Mouse (Mus musculus) kidney, adult 8-10 months (tissue): Measurements from ENCODE around the gene Sprr1b.

ENCODE experiments used
- DNase-seq, 2 experiments: peaks; one replicate each; pipeline ENCODE4 v3.0.0; 2022

The Sprr1b gene

DNA sequence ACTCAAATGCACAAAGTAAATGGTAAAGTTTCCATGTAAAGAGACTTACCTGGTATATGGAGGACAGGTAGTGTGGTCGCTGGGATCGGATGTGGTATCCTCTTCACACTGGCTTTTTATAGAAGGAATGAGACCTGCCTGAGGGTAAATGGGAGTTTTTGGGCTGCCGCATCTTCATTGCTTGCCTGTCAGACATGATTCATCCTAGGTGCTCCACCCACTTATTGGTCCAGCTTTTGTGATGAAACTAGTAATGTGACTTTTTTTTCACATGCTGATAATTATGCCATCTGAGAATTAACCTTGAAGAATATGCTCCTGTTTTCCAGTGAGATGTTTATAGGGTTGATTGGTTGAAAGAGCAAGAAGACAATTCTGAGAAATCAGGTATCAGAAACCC, at the start of gene Sprr1b:
Sprr1b (minus strand) TSS at position 101 of the 400 bp plus-strand sequence.
- no peak for DNase-seq

DNA sequence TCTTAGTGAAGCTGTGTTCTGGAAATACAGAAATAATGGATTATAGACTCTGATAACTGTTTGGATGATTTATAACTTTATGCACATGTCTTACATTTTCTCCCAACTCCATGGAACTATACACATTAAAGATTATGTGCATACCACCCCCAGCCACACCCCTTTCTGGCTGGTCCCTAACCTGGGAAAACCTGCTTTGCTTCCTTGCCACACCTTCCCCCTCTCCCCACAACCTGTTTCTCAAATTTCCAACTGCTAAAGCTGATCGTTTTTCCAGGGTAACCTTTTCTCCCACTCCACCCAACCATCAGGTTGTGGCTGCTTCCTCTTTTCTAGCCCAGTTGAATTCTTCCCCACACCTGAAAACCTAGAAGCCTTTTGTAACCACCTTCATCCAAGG, 47.7 kb upstream of the Sprr1b start:
- no peak for DNase-seq

DNA sequence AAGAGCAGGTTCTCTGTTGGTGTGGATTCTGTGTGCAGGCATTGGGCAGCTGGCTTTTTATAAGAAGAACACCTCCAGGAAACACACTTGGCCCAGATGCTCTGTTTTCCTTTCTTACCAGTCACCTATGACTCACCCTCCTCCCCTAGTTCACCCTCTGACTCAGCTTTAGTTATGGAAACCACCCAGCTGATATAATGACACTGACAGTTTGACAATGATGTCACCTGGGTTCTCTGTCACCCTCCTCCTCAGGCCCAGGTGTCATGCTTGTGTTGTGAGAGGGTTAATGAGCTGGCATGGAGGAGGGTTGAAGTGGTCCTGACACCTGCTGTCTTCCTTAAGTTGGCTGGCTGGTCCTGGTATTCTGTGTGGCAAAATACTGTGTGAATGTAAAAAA, 47.3 kb upstream of the Sprr1b start, which contains the start of gene Sprr1a:
Sprr1a (minus strand) TSS at position 33 of the 400 bp plus-strand sequence.
- no peak for DNase-seq

DNA sequence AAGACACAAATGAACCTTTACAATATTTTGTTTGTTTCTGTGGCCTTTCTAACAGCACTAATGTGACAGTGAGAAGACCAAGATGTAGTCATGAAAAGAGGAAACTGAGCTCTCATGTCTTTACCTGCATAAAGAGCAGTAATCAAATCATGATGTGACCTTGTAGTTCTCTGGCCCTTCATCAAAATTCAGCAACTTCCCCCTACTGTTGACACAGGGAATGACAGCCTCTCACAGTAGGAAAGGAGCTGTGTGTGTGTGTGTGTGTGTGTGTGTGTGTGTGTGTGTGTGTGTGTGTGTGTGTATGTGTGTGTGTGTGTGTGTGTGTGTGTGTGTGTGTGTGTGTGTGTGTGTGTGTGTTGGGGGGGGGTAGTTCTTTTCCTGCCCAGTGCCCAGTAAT, 42.7 kb upstream of the Sprr1b start:
- peak in 1 of 2 experiments; percentile 2 for DNase-seq

DNA sequence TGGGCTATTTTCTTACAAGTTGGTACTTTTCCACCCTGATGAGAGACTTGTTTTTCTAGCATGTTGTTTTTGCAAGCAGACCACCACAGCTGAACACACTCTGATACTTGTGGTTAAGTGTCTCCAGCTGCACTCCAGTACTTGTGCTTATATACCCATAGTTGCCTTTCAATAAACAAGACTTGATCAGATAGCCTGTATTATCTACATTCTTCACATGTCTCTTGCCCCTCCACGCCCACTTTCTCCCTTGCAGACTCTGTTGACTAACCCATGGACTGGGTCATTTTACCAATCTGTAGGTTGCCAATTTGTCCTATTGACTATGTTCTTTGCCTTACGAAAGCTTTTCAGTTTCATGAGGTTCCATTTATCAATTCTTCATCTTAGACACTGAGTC, 31.5 kb upstream of the Sprr1b start:
- DNase-seq, result no peak

DNA sequence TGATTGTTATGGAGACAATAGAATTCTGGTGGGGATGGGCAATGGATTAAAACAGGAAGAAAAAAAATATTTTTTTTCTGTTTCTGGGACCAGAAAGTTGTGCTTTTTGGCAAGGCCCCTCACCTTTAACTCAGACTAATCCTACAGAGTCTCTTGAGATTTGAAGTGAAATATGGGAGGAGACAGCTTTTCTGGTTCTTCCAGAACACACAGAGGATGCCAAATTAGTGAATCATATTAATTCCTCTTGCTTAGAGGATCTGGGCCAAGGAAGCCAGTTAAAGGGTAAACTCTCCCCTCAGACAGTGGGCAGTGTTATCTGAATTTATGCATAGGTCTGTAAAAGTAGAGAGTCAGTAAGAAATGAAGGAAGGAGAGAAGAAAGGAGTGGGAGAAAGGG, 28.8 kb upstream of the Sprr1b start:
- no peak for DNase-seq

DNA sequence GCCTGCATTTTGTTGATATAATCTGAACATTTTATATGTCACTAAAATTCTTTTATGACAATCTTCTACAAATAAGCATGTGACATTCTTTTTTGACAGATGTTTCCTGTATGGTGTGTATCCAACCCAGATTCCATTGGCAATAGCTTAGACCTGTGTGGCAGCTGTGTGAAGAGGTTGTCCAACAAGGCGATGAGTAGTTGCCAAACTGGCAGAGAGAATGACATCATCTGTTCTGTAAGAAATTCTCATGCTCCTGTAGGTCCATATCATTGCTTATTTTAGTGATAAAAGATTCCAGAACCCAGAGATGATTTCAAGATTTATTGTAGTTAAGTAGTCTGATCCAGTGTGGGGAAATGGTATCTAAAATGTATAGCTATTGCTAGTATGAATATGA, 28.0 kb upstream of the Sprr1b start:
- DNase-seq, result no peak

DNA sequence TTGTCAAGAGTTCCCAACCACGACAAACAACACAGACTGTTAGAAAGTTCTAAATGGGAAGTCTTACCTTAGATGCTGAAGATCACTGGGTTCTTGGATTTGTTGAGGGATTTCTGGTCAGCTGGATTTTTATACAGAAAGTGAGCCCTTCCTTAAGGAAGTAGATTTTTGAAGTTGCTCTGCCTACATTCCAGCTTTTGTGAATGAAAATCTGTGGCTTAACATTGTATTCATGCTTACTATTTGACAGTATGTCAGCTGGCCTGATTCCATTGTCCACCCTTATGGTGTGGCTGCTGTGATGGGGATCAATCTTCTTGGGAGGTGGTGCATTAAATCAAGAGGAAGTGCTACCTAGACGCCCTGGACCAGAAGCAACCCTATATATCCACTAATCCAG, 20.0 kb upstream of the Sprr1b start, which contains the start of gene Sprr3:
Sprr3 (minus strand) TSS at position 101 of the 400 bp plus-strand sequence.
- no peak for DNase-seq

DNA sequence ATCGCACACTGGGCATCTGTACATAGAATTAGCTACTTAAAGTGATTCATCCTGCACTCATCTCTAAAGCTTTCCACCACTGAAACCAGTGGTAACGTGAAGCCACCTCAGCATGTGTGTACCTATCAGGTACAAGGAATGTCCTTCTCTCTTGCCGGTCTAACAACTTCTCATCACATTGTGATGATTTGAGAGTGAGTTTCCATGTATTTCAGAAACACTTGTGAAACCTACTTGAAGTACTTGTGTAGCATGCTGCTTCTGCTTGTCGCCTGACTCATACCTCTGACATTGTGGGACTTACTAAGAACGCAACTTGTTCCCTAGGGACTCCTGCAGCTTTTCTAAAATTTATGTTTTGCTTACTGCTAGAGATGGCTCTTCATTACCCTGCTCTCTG, 16.6 kb upstream of the Sprr1b start:
- DNase-seq, result no peak

DNA sequence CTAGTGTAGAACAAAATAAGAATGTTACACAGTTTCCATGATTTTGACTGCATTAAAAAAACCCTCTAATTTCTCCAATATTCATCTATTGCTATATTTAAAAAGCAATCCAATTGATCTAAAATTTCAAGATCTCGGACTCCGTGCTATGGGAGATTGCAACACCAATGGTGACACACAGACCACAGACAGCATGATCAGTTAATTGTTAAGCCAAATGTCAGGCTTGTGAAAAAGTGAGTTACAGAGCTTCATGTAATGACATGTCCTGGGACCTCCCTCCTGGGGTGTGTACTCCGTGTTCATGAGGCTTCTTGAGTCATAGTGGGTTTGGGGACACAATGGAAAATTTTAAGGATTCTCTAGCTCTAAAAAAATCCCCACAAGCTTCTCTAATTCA, 1.6 kb upstream of the Sprr1b start:
- no peak for DNase-seq

DNA sequence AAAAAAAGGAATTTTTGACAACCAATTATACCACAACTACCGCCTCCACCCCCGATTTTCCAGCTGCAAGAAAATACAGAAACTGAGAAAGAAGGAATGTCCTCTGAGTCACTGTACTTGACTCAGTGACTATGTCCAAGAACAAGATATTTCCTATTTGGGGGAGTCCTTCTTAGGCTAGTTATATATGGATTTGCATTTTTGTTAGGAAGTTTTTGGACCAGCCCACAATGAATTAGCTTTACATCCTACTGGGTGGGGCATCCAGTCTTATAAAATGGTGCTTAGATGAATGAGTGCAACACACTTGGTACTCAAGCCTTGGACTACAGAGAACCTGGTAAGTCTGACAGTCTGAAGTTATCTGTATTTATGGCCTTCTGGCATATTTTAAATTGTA, 6.3 kb downstream of the Sprr1b start, which contains the start of gene Sprr2k:
Sprr2k (plus strand) TSS at position 301 of the 400 bp plus-strand sequence.
- no peak for DNase-seq

DNA sequence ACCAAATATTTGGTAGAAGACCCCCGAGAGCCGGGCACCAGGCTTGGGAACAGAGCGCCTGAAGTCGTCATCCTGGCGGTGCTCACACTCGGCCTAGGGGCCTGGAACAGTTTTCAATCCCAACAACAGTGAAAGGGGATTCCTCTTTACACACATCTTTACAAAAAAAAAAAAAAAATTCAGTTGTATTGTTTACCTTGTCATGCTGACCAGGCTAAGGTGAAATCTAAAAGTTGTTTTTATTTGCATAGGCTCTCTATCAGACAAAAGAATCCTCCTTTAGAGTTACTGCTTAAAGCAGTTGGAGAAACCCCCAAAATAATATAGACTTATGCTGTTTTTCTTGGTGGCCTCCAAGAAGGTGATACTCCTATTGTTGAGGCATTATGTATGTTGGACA, 9.3 kb downstream of the Sprr1b start, which contains the start of gene Gm9774:
Gm9774 (minus strand) TSS at position 101 of the 400 bp plus-strand sequence.
- no peak for DNase-seq

DNA sequence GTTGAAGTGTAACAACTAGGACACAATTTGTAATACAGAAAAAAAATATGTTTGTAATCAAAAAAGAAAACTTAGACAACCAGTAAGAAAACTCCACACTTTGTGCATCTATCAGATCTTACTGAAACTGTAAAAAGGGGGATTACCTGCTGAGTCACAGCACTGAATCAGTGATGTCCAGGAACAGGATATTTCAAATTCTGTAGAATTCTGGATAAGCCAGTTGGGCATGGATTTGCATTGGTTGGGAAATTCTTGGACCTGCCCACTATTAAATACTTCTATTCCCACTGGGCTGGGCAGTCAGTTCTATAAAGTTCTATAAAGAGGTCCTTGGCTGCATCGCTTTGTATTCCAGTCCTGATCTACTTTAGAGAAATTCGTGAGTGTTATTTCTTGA, 20.8 kb downstream of the Sprr1b start, which contains the start of gene Sprr2j-ps:
Sprr2j-ps (plus strand) TSS at position 301 of the 400 bp plus-strand sequence.
- DNase-seq, result no peak

DNA sequence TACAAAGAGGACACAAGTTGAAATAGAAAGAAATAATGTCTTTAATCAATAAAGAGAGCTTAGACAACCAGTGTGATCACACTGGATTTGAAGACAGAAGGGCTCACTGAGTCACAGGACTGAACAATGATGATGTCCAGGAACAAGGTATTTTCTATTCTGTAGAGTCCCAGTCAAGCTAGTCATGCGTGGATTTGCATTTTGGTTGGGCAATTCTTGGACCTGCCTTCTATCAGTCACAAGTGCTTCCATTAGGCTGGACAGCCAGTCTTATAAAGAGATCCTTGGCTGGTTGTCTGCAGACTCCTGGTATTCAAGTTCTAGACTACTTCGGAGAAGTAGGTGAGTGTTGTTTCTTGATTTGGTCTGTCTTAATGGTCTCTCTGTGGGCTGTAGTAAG, 30.9 kb downstream of the Sprr1b start, which contains the start of gene Sprr2i:
Sprr2i (plus strand) TSS at position 301 of the 400 bp plus-strand sequence.
- no peak for DNase-seq

DNA sequence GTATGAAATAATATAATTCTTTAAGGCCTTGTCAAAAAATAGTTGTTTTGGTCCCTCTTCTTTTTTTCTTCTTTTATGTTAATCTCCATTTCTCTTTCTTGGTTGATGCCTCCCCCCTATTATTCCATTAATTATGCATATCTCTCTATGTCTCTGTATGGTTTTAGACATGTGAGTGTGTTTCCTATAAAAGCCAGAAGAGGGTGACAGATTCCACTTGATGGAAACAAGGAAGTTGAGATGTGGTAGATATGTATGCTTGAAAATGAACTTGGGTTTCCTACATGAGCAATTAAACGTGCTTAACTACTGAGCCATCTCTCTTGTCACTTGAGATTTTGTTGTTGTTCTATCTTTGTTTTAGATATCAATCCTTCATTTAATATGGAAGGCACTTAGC, 44.3 kb downstream of the Sprr1b start:
- no peak for DNase-seq
